Mouse (Mus musculus) hindbrain, embryonic 12.5 days (tissue): ENCODE results near the gene Metrnl. TPM values are rescaled to one million over a fixed set of nuclear protein-coding genes. Genes with fewer than 3 reads are reported as not detected.

Experiments used
- ATAC-seq: fragments of 200-750 bp; cut with Nextera tagmentation; 2 replicates; pipeline ENCODE4 v1.8.0; 2017; ENCODE audit warnings: moderate TSS enrichment; ENCODE audit not compliant: low FRiP score
- H3K27ac ChIP-seq: fragments of 300-500 bp; sonication (generic); 2 replicates; pipeline ENCODE4 v1.5.1; 2016; ENCODE audit warnings: mild to moderate bottlenecking
- H3K27me3 ChIP-seq: fragments of 300-500 bp; sonication (generic); 2 replicates; pipeline ENCODE4 v1.6.1; 2016; ENCODE audit warnings: mild to moderate bottlenecking
- H3K36me3 ChIP-seq: fragments of 300-500 bp; sonication (generic); 2 replicates; pipeline ENCODE4 v1.6.1; 2016; ENCODE audit warnings: mild to moderate bottlenecking
- H3K4me1 ChIP-seq: fragments of 300-500 bp; sonication (generic); 2 replicates; pipeline ENCODE4 v1.6.1; 2016
- H3K4me2 ChIP-seq: fragments of 300-500 bp; sonication (generic); replicated peaks from 2 replicates; pipeline ENCODE4 v1.6.1; 2016; ENCODE audit warnings: mild to moderate bottlenecking
- H3K4me3 ChIP-seq: fragments of 300-500 bp; sonication (generic); 2 replicates; pipeline ENCODE4 v1.5.1; 2016; ENCODE audit warnings: mild to moderate bottlenecking
- H3K9ac ChIP-seq: fragments of 300-500 bp; sonication (generic); 2 replicates; pipeline ENCODE4 v1.6.1; 2016; ENCODE audit warnings: mild to moderate bottlenecking, moderate library complexity
- H3K9me3 ChIP-seq: fragments of 300-500 bp; sonication (generic); replicated peaks from 2 replicates; pipeline ENCODE4 v1.6.1; 2016; ENCODE audit warnings: mild to moderate bottlenecking
- WGBS: fragments of 180-500 bp; shearing (Covaris S2); methylation state at CpG from one replicate; pipeline ENCODE4 v1.1.7; 2016; 5-methylcytosine and 5-hydroxymethylcytosine counted together
- polyA plus RNA-seq: library from polyadenylated mRNA; unstranded; fragments of >200 nt; fragmentation: Nextera tagmentation; extraction: Ambion mirVana; gene quantifications from 2 replicates; pipeline ENCODE4 v1.2.1, GENCODE M21; 2016

Metrnl gene
- polyA plus RNA-seq, 1 experiment from 2014 or later, result 26.1 TPM

GRCm38 (mm10) chr11:121668776-121669175 lies 32.6 kb upstream of the Metrnl start:
- no peak overlapping the region for H3K27ac ChIP-seq
- WGBS, result 91% methylated on average over 5 of the region's 5 CpGs
- ATAC-seq, result no peak

GRCm38 (mm10) chr11:121670926-121671325 lies 30.4 kb upstream of the Metrnl start:
- H3K36me3 ChIP-seq, result no peaks in the 10 kb centered on the region
- no peaks in the 10 kb centered on the region for H3K27me3 ChIP-seq
- H3K4me1 ChIP-seq, result peaks cover 6% of the 10 kb centered on the region; the same call in 1 of the 2 replicates
- H3K4me3 ChIP-seq, result no peak overlapping the region
- WGBS, result 98% methylated on average over 5 of the region's 5 CpGs
- H3K27ac ChIP-seq, result no peak overlapping the region
- H3K4me2 ChIP-seq, result no peak overlapping the region
- 0 out of 2 replicates have a peak, but pooled peaks cover 3% of the 10 kb centered on the region for H3K9me3 ChIP-seq
- no peak overlapping the region for H3K9ac ChIP-seq
- ATAC-seq, result no peak

More at GRCm38 (mm10) chr11:121668776-121669175, 32.6 kb upstream of the Metrnl start:
- Histone ChIP-seq H3K9me3 (no peaks in the 10 kb centered on the region), H3K9ac (no peak overlapping the region), H3K36me3 (no peaks in the 10 kb centered on the region), H3K27me3 (no peaks in the 10 kb centered on the region), H3K4me2 (no peak overlapping the region), H3K4me1 (peaks cover 6% of the 10 kb centered on the region; the same call in 1 of the 2 replicates), H3K4me3 (no peak overlapping the region)

GRCm38 (mm10) chr11:121672312-121672989 lies 28.9 kb upstream of the Metrnl start:
- H3K4me1 ChIP-seq, result peaks cover 6% of the 10 kb centered on the region; the same call in 1 of the 2 replicates
- 0 out of 2 replicates have a peak, but pooled peaks cover 3% of the 10 kb centered on the region for H3K9me3 ChIP-seq
- no peaks in the 10 kb centered on the region for H3K36me3 ChIP-seq
- H3K27ac ChIP-seq, result peak overlapping the region; percentile 91
- peak overlapping the region; percentile 75 for H3K9ac ChIP-seq
- H3K27me3 ChIP-seq, result no peaks in the 10 kb centered on the region
- peak overlapping the region; percentile 80 for H3K4me2 ChIP-seq
- 3% methylated on average over 22 of the region's 22 CpGs for WGBS
- H3K4me3 ChIP-seq, result peak overlapping the region; percentile 63
- ATAC-seq, result peak; percentile 64

GRCm38 (mm10) chr11:121672990-121673572 lies 28.3 kb upstream of the Metrnl start, which contains the start of gene B3gntl1:
B3gntl1 (minus strand) TSS chr11:121673153.
- under 1% methylated on average over 45 of the region's 46 CpGs for WGBS
- Histone ChIP-seq H3K4me2 (peak within 1 kb of the TSS; percentile 80), H3K27ac (peak within 1 kb of the TSS; percentile 91), H3K36me3 (no peaks in the 10 kb centered on the region), H3K9me3 (0 out of 2 replicates have a peak, but pooled peaks cover 3% of the 10 kb centered on the region), H3K9ac (peak within 1 kb of the TSS; percentile 75), H3K4me1 (peaks cover 6% of the 10 kb centered on the region; the same call in 1 of the 2 replicates), H3K27me3 (no peaks in the 10 kb centered on the region), H3K4me3 (peak within 1 kb of the TSS; percentile 63)
- peak; percentile 100 for ATAC-seq

GRCm38 (mm10) chr11:121673629-121674028 lies 27.7 kb upstream of the Metrnl start:
- Histone ChIP-seq H3K9ac (peak overlapping the region; percentile 55; the same call in 1 of the 2 replicates), H3K4me3 (peak overlapping the region; percentile 63), H3K4me1 (peaks cover 6% of the 10 kb centered on the region; the same call in 1 of the 2 replicates), H3K27me3 (no peaks in the 10 kb centered on the region), H3K4me2 (peak overlapping the region; percentile 80), H3K9me3 (0 out of 2 replicates have a peak, but pooled peaks cover 3% of the 10 kb centered on the region), H3K36me3 (no peaks in the 10 kb centered on the region), H3K27ac (peak overlapping the region; percentile 91)
- peak; percentile 39 for ATAC-seq
- 65% methylated on average over 7 of the region's 7 CpGs for WGBS

GRCm38 (mm10) chr11:121676836-121677235 lies 24.5 kb upstream of the Metrnl start:
- Histone ChIP-seq H3K9me3 (0 out of 2 replicates have a peak, but pooled peaks cover 3% of the 10 kb centered on the region), H3K36me3 (no peaks in the 10 kb centered on the region), H3K4me1 (peaks cover 6% of the 10 kb centered on the region; the same call in 1 of the 2 replicates), H3K27ac (no peak overlapping the region), H3K4me3 (no peak overlapping the region), H3K4me2 (no peak overlapping the region), H3K9ac (no peak overlapping the region), H3K27me3 (no peaks in the 10 kb centered on the region)
- ATAC-seq, result no peak
- WGBS, result 94% methylated on average over 2 of the region's 2 CpGs

GRCm38 (mm10) chr11:121679581-121679980 lies 21.8 kb upstream of the Metrnl start:
- WGBS, result 82% methylated on average over 2 of the region's 2 CpGs
- no peaks in the 10 kb centered on the region for H3K27me3 ChIP-seq
- no peak for ATAC-seq

GRCm38 (mm10) chr11:121680750-121681149 lies 20.6 kb upstream of the Metrnl start:
- H3K4me2 ChIP-seq, result no peak overlapping the region
- H3K4me1 ChIP-seq, result no peaks in the 10 kb centered on the region
- no peak overlapping the region for H3K4me3 ChIP-seq
- no peak overlapping the region for H3K27ac ChIP-seq
- H3K9me3 ChIP-seq, result 0 out of 2 replicates have a peak, but pooled peaks cover 2% of the 10 kb centered on the region
- no peaks in the 10 kb centered on the region for H3K36me3 ChIP-seq
- no peaks in the 10 kb centered on the region for H3K27me3 ChIP-seq
- ATAC-seq, result no peak
- H3K9ac ChIP-seq, result no peak overlapping the region
- 75% methylated on average over 5 of the region's 5 CpGs for WGBS

More at GRCm38 (mm10) chr11:121679581-121679980, 21.8 kb upstream of the Metrnl start:
- H3K4me2 ChIP-seq, result no peak overlapping the region
- no peaks in the 10 kb centered on the region for H3K36me3 ChIP-seq
- no peak overlapping the region for H3K27ac ChIP-seq
- H3K4me1 ChIP-seq, result no peaks in the 10 kb centered on the region
- no peak overlapping the region for H3K4me3 ChIP-seq
- no peak overlapping the region for H3K9ac ChIP-seq
- 0 out of 2 replicates have a peak, but pooled peaks cover 3% of the 10 kb centered on the region for H3K9me3 ChIP-seq

GRCm38 (mm10) chr11:121683243-121683642 lies 18.1 kb upstream of the Metrnl start:
- Histone ChIP-seq H3K9ac (no peak overlapping the region), H3K4me2 (no peak overlapping the region), H3K27ac (no peak overlapping the region), H3K27me3 (no peaks in the 10 kb centered on the region), H3K4me3 (no peak overlapping the region), H3K9me3 (no peaks in the 10 kb centered on the region), H3K4me1 (no peaks in the 10 kb centered on the region), H3K36me3 (no peaks in the 10 kb centered on the region)
- ATAC-seq, result no peak
- WGBS, result 57% methylated on average over 3 of the region's 3 CpGs

- H3K27ac ChIP-seq, result no peak overlapping the region
- H3K9me3 ChIP-seq, result no peaks in the 10 kb centered on the region
- no peak for ATAC-seq
- WGBS, result 70% methylated on average over 6 of the region's 6 CpGs
- H3K4me1 ChIP-seq, result no peaks in the 10 kb centered on the region
- no peaks in the 10 kb centered on the region for H3K36me3 ChIP-seq
- no peaks in the 10 kb centered on the region for H3K27me3 ChIP-seq
- H3K9ac ChIP-seq, result no peak overlapping the region
- H3K4me2 ChIP-seq, result no peak overlapping the region
- H3K4me3 ChIP-seq, result no peak overlapping the region
Measured at GRCm38 (mm10) chr11:121685491-121686001, 15.8 kb upstream of the Metrnl start.

- Histone ChIP-seq H3K4me1 (no peaks in the 10 kb centered on the region), H3K4me3 (no peak overlapping the region), H3K9me3 (no peaks in the 10 kb centered on the region), H3K27ac (no peak overlapping the region), H3K27me3 (no peaks in the 10 kb centered on the region), H3K9ac (no peak overlapping the region), H3K36me3 (no peaks in the 10 kb centered on the region), H3K4me2 (no peak overlapping the region)
- no peak for ATAC-seq
- WGBS, result 83% methylated on average over 4 of the region's 4 CpGs
Measured at GRCm38 (mm10) chr11:121686091-121686490, 15.3 kb upstream of the Metrnl start.

- Histone ChIP-seq H3K4me3 (no peak overlapping the region), H3K4me1 (no peaks in the 10 kb centered on the region), H3K9ac (no peak overlapping the region), H3K36me3 (no peaks in the 10 kb centered on the region), H3K27me3 (no peaks in the 10 kb centered on the region), H3K27ac (no peak overlapping the region), H3K4me2 (no peak overlapping the region), H3K9me3 (no peaks in the 10 kb centered on the region)
- 81% methylated on average over 5 of the region's 5 CpGs for WGBS
- no peak for ATAC-seq
Measured at GRCm38 (mm10) chr11:121686674-121687073, 14.7 kb upstream of the Metrnl start.
